Mouse (Mus musculus): ENCODE measurements around the gene Ppp1r13l.

Ppp1r13l gene

DNA sequence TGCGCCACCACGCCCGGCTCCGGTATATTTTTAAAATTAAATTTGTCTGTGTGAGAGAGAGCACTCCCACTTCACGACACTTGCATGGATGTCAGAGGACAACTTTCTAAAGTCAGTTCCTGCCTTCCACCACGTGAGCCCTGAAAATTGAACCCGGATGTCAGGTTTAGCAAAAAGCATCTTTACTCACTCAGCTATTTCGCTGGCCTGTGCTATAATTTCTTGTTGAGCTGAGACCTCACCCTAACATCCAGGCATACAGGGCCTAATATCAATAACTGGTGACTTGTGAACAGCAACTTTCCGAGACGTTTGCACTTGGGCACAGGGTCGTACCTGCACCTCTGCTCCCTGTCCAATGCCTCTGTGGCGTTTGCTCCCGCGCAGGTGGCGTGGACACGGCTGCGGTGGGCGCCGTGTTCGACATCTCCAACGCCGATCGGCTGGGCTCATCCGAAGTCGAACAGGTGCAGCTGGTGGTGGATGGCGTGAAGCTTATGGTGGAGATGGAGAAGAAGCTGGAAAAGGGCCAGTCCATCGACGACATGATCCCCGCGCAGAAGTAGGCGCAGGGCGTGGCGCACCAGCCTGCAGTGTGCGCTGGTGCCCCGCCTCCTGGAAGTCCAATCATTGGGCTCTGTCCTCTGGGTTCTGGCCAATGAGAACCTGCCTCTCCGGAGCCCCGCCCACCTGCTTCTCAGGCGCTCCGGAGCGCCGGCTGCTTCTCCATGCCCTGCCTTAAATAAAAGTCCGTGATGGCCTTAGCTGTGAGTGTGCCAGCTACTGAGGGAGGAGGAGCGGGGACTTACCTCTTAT is 61.5 kb downstream of the Ppp1r13l start:
- DNase-seq: peak; percentile 87

DNA sequence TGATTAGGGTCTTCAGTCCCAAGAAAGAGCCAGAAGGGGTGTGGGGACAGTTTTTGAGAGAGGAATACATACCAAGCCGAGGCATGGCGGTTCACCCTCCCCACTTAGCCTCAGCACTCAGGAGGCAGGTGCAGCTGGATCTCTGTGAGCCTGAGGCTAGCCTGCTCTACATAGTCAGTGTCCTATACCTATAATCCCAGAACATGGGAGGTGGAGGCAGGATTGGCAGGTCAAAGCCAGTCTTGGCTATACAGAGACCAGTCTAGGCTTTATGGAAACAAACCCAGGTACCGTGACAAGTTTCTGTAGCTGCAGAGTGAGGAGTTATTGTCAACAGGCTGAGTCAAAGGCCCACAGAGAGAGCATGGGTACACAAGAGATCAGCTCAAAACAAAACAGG is 63.5 kb downstream of the Ppp1r13l start:
- no peak for DNase-seq

GRCm38 (mm10) chr7:19424051-19424450 is 64.5 kb downstream of the Ppp1r13l start:
- DNase-seq: no peak

DNA sequence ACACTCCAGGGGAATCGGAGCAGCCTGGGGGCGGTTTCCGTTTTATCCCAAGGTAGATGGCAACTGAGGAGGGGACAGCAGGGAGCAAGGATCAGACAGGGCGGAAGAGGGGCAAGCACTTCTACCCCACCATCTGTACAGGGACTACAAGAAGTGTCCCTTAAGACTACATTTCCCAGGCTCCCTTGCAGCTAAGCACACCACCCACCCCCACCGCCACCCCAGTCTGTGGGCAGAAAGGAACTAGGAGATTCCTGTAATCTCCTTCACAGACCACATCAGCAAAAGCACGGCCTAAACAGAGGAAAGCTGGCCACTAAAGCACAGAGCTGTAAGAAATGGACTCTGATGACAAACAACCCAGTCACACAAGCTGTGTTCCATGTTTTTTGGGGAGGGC is 66.8 kb downstream of the Ppp1r13l start:
- DNase-seq: no peak

DNA sequence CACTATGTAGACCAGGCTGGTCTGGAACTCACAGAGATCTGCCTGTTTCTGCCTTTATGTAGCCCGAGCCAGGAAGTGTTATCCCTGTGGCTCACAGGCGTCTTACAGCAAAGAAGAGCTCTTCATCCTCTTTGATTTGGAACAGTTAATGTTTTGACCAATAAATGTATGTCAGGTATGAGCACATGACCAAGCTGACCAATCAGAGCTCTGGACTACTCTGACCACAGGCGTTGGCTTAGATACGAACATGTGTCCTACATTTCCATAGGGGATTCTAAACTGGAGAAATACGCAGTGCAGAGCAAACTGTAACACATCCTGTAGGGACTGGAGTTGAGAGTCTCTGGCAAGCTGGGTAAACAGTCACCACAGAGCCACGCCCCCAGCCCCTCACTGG is 67.3 kb downstream of the Ppp1r13l start:
- no peak for DNase-seq

Measured in thymus, postnatal 25 days (tissue).